Mouse (Mus musculus): ENCODE measurements around the gene Rbpms2.

DNA sequence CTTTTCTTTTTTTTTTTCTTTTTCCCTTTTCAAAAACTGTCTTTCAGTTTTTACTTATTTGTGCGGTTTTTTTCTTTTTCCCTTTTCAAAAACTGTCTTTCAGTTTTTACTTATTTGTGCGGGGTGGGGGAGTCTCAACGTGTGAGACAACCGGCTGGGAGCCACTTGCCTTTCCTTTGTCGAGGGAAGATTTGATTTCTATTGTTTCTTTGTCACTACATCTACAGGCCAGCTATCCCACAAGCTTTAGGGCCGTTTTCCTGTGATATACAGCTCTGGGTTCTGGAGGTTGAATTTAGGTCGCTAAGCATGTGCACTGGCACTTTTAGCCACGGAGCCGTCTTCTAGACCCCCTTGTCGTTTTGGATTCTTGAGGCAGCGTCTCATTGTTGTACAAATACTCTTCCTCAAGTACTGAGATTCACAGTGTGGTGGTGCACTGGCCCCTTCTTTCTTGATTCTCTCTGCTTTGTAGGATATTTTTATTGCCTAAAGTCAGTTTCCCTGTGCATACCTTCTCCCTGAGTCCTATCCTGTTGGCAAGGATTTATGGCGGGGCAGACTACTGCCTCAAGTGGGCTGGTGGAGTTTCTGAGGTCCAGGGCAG lies 12.1 kb downstream of the Rbpms2 start:
- no peak for TF ChIP-seq CTCF (IDR thresholded peaks at IDR 0.05; ENCODE audit: low read depth, low read length)
- TF ChIP-seq EP300 (IDR thresholded peaks at IDR 0.05; ENCODE audit: insufficient read depth, low read depth, low read length), result no peak
- no peak for TF ChIP-seq POLR2A (IDR thresholded peaks at IDR 0.05; ENCODE audit: insufficient read depth, low read length)
